Mouse (Mus musculus) neutrophil, adult 59 days (primary cell): ENCODE measurements around the gene Pcsk6. TPM values are rescaled to one million over a fixed set of nuclear protein-coding genes. Genes with fewer than 3 reads are reported as not detected.

Experiments used
- total RNA-seq, 2 experiments: library from RNA; stranded (reverse); gene quantifications; 1 replicate in 1 of 2; 2 replicates in 1 of 2; pipeline ENCODE4 v1.2.4; 2023

The Pcsk6 gene
- under 1 TPM; 0.20 to 0.27 TPM for total RNA-seq

DNA sequence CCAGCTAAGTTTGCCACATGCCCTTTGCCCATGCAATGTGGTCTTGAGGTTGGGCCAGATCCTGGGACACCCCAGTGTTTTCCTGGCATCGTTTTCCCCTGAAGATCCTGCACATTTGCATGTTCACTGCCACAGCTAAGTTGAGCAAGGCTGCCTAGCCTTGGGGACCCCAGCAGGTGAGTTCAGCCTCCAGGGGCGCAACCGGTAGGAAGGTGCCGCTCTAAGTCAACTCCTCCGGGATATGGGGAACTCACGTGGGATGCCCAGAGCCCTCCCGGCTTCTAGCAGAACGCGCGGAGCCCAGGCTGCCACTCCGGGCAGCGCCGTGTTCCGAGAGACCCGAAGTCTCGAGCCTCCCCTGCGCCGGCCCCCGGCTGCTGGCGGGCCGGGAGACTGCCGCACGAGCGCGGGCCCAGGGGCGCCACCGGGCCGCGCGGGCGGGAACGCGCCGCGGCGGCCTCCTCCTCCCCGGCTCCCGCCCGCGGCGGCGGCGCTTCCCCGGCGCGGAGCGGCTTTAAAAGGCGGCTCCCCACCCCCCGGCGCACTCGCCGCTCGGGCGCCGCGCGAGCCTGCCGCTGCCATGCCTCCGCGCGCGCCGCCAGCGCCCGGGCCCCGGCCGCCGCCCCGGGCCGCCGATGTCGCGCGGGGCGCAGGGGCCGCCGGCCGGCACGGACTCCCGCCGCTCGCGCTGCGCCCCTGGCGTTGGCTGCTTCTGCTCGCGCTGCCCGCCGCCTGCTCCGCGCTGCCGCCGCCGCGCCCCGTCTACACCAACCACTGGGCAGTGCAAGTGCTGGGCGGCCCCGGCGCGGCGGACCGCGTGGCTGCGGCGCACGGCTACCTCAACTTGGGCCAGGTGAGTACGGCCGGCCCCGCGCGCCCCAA is at the start of gene Pcsk6:
Pcsk6 (plus strand) TSS at position 144 of the 882 bp plus-strand sequence.

DNA sequence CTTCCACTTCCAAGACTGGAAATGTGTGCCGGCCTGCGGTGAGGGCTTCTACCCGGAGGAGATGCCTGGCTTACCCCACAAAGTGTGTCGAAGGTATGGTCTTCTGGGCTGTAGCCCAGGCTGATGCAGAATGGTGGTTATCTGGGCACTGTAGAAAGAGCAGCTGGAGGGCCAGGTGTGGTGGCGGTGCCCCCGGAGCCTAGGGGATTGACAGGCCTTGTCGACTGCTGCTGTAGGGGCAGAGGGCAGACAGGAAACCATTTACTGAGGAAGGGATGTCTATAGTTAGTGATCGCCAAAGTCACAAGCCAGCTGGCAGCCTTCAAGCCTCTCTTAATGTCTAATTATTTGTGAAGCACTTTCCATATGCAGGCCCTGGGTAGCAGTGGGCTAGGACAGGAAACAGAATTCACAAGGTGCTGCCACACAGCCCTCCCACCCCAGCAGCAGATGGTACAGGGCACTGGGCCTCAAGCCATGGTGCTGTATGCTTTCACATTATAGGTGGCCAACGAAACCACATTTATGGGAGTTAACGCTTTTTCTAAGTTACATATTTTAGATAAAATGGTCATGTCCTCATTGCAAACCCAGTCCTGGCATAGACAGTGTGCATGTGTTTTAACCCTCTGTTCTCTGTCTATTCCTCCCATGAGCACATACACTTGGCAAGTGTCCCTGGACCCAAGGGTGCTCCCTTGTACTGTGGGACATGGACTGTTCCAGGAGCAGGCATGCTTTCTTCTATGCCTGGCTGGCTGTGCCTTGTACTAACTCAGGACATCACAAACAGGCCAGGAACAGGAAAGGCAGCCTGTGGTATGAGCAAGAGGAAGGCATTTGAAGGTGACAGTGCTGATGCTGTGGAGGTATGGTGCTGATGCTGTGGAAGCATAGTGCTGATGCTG is 182.3 kb downstream of the Pcsk6 start, which contains the start of gene Gm45213:
Gm45213 (plus strand) TSS at position 51 of the 908 bp plus-strand sequence.

GRCm38 (mm10) chr7:66058703-66059102 is 197.2 kb downstream of the Pcsk6 start, which contains the start of gene Snrpa1:
Gene Snrpa1, plus strand, starts transcription at chr7:66059003.

DNA sequence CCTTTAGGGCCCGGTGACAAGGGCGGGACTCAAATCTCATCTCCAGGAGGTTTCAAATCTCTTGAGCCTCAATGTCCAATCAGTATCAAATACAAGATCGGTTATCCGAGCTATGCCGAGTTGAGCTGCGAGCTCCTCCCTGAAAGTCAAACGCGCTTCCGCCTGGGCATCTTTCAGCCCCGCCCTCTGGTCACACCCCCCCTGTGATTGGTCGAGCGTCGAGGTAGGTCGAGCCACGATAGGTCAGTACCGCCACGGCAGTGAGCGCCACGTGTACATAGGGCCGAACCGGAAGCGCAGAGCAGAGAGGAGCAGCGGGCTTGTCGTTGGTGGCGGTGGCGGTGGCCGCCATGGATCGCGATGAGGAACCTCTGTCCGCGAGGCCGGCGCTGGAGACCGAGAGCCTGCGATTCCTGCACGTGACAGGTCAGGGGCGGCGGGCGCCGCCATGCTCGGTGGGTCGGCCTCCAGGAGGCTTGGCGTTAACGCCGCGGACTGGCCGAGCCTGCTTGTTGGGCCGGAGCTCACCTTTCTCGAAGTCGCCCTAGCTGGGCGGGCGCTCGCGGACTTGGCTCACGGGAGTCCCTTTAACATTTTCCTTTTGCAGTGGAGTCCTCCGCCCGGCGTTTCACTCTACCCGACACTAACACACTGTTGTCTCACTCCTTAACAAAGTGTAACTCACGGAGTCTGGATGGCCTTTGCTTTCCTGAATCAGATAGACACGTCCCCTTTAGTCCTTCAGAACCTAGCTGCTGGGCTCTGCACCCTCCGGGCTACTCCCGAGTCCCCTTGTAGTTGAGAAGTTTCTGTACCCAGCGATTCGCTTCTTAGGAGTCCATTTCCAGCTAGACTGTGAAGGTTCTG is 218.1 kb downstream of the Pcsk6 start, which contains the start of gene Selenos:
Selenos (plus strand) TSS at position 286 of the 867 bp plus-strand sequence.

Other genes with a start within 250 kb of the Pcsk6 start
- 1 to 10 TPM; 4.8 to 6.3 TPM for gene Tarsl2, start 216.8 kb upstream of the Pcsk6 start, total RNA-seq
- gene Tm2d3, start 170.6 kb upstream of the Pcsk6 start, total RNA-seq: 10 to 100 TPM; 13.4 to 16.1 TPM
- gene Gm45213, start 181.9 kb downstream of the Pcsk6 start, total RNA-seq: not detected
- 10 to 100 TPM; 26.0 to 27.7 TPM for gene Snrpa1, start 197.3 kb downstream of the Pcsk6 start, total RNA-seq
- gene Selenos, start 217.9 kb downstream of the Pcsk6 start, total RNA-seq: 10 to 100 TPM; 27.2 to 34.7 TPM
- 10 to 100 TPM; 43.9 to 46.7 TPM for gene Chsy1, start 247.8 kb downstream of the Pcsk6 start, total RNA-seq